Mouse (Mus musculus): ENCODE data around the gene Pxt1. TPM values are rescaled to one million over a fixed set of nuclear protein-coding genes. Genes with fewer than 3 reads are reported as not detected.

Gene Pxt1
- total RNA-seq, 2 experiments from 2014 or later = not detected

Other genes starting within 250 kb of the Pxt1 start
- under 1 TPM in 1 of 2 experiments, not detected in 1; 0.66 TPM for gene AC170998.1, start 217.8 kb downstream of the Pxt1 start, total RNA-seq (2021)
- under 1 TPM in 1 of 2 experiments, not detected in 1; 0.31 TPM for gene Mapk13, start 174.5 kb downstream of the Pxt1 start, total RNA-seq (2021)
- 10 to 100 TPM; 15.2 to 15.6 TPM for gene Brpf3, start 142.8 kb downstream of the Pxt1 start, total RNA-seq (2021)
- under 1 TPM in 1 of 2 experiments, not detected in 1; 0.05 TPM for gene Pnpla1, start 85.4 kb downstream of the Pxt1 start, total RNA-seq (2021)
- gene 4930539E08Rik, start 28.5 kb downstream of the Pxt1 start, total RNA-seq (2021) = not detected
- 10 to 100 TPM; 37.1 to 42.1 TPM for gene Kctd20, start 8.1 kb upstream of the Pxt1 start, total RNA-seq (2021)
- 10 to 100 TPM; 20.2 to 22.4 TPM for gene Stk38, start 64.2 kb upstream of the Pxt1 start, total RNA-seq (2021)
- 10 to 100 TPM; 37.4 to 48.6 TPM for gene Srsf3, start 88.8 kb upstream of the Pxt1 start, total RNA-seq (2021)
- 10 to 100 TPM; 31.9 to 63.3 TPM for gene Cdkn1a, start 147.1 kb upstream of the Pxt1 start, total RNA-seq (2021)
- under 1 TPM; 0.31 to 0.34 TPM for gene Rab44, start 170.3 kb upstream of the Pxt1 start, total RNA-seq (2021)

All from gastrocnemius, adult 18-20 months (tissue).